Mouse (Mus musculus) ES-E14 (cell line): Measurements from ENCODE around the gene 5730455P16Rik. TPM values are rescaled to one million over a fixed set of nuclear protein-coding genes. Genes with fewer than 3 reads are reported as not detected.

Experiments
- DNase-seq: peaks from one replicate; pipeline ENCODE4 v3.0.0-alpha.2; 2013; ENCODE audit warnings: low read depth, low spot score
- H3K27ac ChIP-seq: 2 replicates; pipeline ENCODE4 v1.5.1; 2012; ENCODE audit warnings: low read depth, mild to moderate bottlenecking, low read length, moderate library complexity, mixed read lengths; ENCODE audit not compliant: poor library complexity, insufficient read depth, severe bottlenecking
- H3K36me3 ChIP-seq: 2 replicates; pipeline ENCODE4 v1.6.1; 2012; ENCODE audit warnings: mild to moderate bottlenecking, low read length, moderate library complexity, mixed read lengths; ENCODE audit not compliant: control insufficient read depth, poor library complexity, insufficient read depth, severe bottlenecking
- H3K4me1 ChIP-seq, 2 experiments: fragments of 150-350 bp in 1 of 2; sonication (generic) in 1 of 2; 2 replicates each; pipeline ENCODE4 v1.6.1; 2012; ENCODE audit warnings: low read length in 2 of 2, mild to moderate bottlenecking in 1 of 2, mixed read lengths in 1 of 2; ENCODE audit not compliant: control insufficient read depth in 2 of 2, insufficient read depth in 2 of 2, poor library complexity in 1 of 2
- H3K4me3 ChIP-seq, 2 experiments: fragments of 150-350 bp in 1 of 2; sonication (generic) in 1 of 2; 2 replicates each; pipeline ENCODE4 v1.5.1; 2012; ENCODE audit warnings: low read length in 2 of 2, low read depth in 1 of 2, mild to moderate bottlenecking in 1 of 2, mixed read lengths in 1 of 2; ENCODE audit not compliant: insufficient read depth in 1 of 2, poor library complexity in 1 of 2, severe bottlenecking in 1 of 2
- H3K9ac ChIP-seq: 2 replicates; pipeline ENCODE4 v1.6.1; 2012; ENCODE audit warnings: low read depth, mild to moderate bottlenecking, low read length, mixed read lengths; ENCODE audit not compliant: poor library complexity, insufficient read depth, severe bottlenecking
- H3K9me3 ChIP-seq: fragments of 150-350 bp; sonication (generic); 2 replicates; pipeline ENCODE4 v1.6.1; 2012; ENCODE audit warnings: low read depth, mild to moderate bottlenecking, low read length; ENCODE audit not compliant: control insufficient read depth, insufficient read depth
- CHD2 ChIP-seq: IDR thresholded peaks from 2 replicates; pipeline ENCODE4 v1.6.1; 2014; ENCODE audit warnings: mild to moderate bottlenecking, low read depth, low read length, inconsistent platforms
- HCFC1 ChIP-seq: IDR thresholded peaks from 2 replicates; pipeline ENCODE4 v1.6.1; 2012; ENCODE audit warnings: low read length, inconsistent platforms, borderline replicate concordance; ENCODE audit not compliant: insufficient read depth
- MAFK ChIP-seq: IDR thresholded peaks from 2 replicates; pipeline ENCODE4 v1.6.1; 2014; ENCODE audit warnings: mild to moderate bottlenecking, low read depth, low read length, inconsistent platforms; ENCODE audit not compliant: insufficient read depth
- ZC3H11A ChIP-seq: IDR thresholded peaks from 2 replicates; pipeline ENCODE4 v1.6.1; 2012; ENCODE audit warnings: low read depth, mild to moderate bottlenecking, inconsistent platforms, low read length, borderline replicate concordance
- ZNF384 ChIP-seq: IDR thresholded peaks from 2 replicates; pipeline ENCODE4 v1.6.1; 2012; ENCODE audit warnings: low read depth, low read length, inconsistent platforms
- in situ Hi-C, 2 experiments: fragments of 600-800 bp; cut with MboI; formaldehyde crosslinking; loops; one replicate each; pipeline ENCODE4 v1.15.1; 2025; ENCODE audit warnings: low sequenced_read_pairs in 2 of 2, inconsistent platforms in 1 of 2; ENCODE audit not compliant: unreplicated experiment in 2 of 2
- total RNA-seq: library from RNA; depleted of rRNA; stranded (reverse); fragments of 300-350 nt; gene quantifications from 2 replicates; pipeline ENCODE4 v1.2.3, GENCODE M21; 2012; rRNA removed

The 5730455P16Rik gene
- total RNA-seq, 1 experiment = 11.5 TPM

- DNase-seq = no peak
- no peak overlapping the region for H3K9ac ChIP-seq
- H3K4me1 ChIP-seq = no peaks in the 10 kb centered on the region
- no peaks in the 10 kb centered on the region for H3K9me3 ChIP-seq
- H3K4me3 ChIP-seq = no peak overlapping the region
- no peaks in the 10 kb centered on the region for H3K36me3 ChIP-seq
- TF ChIP-seq ZC3H11A (no peak), MAFK (no peak), HCFC1 (no peak), CHD2 (no peak), ZNF384 (no peak)
- no peak overlapping the region for H3K27ac ChIP-seq
- in situ Hi-C loops = no loop called here
Observed at GRCm38 (mm10) chr11:80312049-80312448, 65.8 kb downstream of the 5730455P16Rik start.

GRCm38 (mm10) chr11:80311271-80311670 is 66.6 kb downstream of the 5730455P16Rik start:
- TF ChIP-seq HCFC1 (no peak), CHD2 (no peak), ZNF384 (no peak), MAFK (no peak), ZC3H11A (no peak)
- Histone ChIP-seq H3K9ac (no peak overlapping the region), H3K4me1 (no peaks in the 10 kb centered on the region), H3K9me3 (no peaks in the 10 kb centered on the region), H3K36me3 (no peaks in the 10 kb centered on the region), H3K27ac (no peak overlapping the region), H3K4me3 (no peak overlapping the region)
- in situ Hi-C loops = no loop called here
- DNase-seq = no peak

Other genes starting within 250 kb of the 5730455P16Rik start
- gene Tefm, start 235.9 kb downstream of the 5730455P16Rik start, total RNA-seq = 31.1 and 33.3 TPM in 2 replicates
- gene Adap2, start 223.9 kb downstream of the 5730455P16Rik start, total RNA-seq = 2.8 and 5.1 TPM in 2 replicates
- 3.4 and 5.2 TPM in 2 replicates for gene Rnf135, start 194.2 kb downstream of the 5730455P16Rik start, total RNA-seq
- gene Rhot1, start 169.0 kb downstream of the 5730455P16Rik start, total RNA-seq = 29.1 and 38.8 TPM in 2 replicates
- 1.3 and 2.0 TPM in 2 replicates for gene Rhbdl3, start 77.1 kb downstream of the 5730455P16Rik start, total RNA-seq
- gene Zfp207, start 5.2 kb upstream of the 5730455P16Rik start, total RNA-seq = 177 and 201 TPM in 2 replicates
- gene Psmd11, start 50.6 kb upstream of the 5730455P16Rik start, total RNA-seq = 71.4 and 106 TPM in 2 replicates
- gene Cdk5r1, start 99.0 kb upstream of the 5730455P16Rik start, total RNA-seq = 1.6 and 1.8 TPM in 2 replicates